Mouse (Mus musculus) left cerebral cortex, adult 2 months (tissue): ENCODE data around the gene Pik3cg. TPM values are rescaled to one million over a fixed set of nuclear protein-coding genes. Genes with fewer than 3 reads are reported as not detected.

Source experiments
- DNase-seq, 2 experiments: peaks; one replicate each; pipeline ENCODE4 v3.0.0; 2021 to 2022; ENCODE audit warnings: low spot score in 2 of 2, mixed read lengths in 1 of 2; ENCODE audit errors: extremely low spot score in 1 of 2
- H3K27ac ChIP-seq: fragments of 200-600 bp; 2 replicates; pipeline ENCODE4 v1.8.1; 2022
- H3K4me3 ChIP-seq: fragments of 200-600 bp; 2 replicates; pipeline ENCODE4 v1.8.1; 2022
- CTCF ChIP-seq: fragments of 200-600 bp; IDR thresholded peaks from 2 replicates; pipeline ENCODE4 v1.8.1; 2022; ENCODE audit warnings: antibody characterized with exemption, mild to moderate bottlenecking, moderate library complexity
- intact Hi-C: fragments of 180-260 bp; cut with DNase I; formaldehyde crosslinking; loops from one replicate; pipeline ENCODE4 v1.15.1; 2025
- total RNA-seq, 2 experiments: library from RNA; stranded (reverse); gene quantifications; 2 replicates each; pipeline ENCODE4 v1.2.3; 2021

The Pik3cg gene
- total RNA-seq, 2 experiments from 2014 or later = 3.1 to 4.0 TPM

- H3K27ac ChIP-seq = no peak overlapping the region
- DNase-seq = no peak
- no peak for TF ChIP-seq CTCF
- H3K4me3 ChIP-seq = no peak overlapping the region
- intact Hi-C loops = no loop called here
Measured at GRCm38 (mm10) chr12:32222758-32223385, 14.4 kb upstream of the Pik3cg start.

GRCm38 (mm10) chr12:32220387-32220786 lies 11.9 kb upstream of the Pik3cg start:
- Histone ChIP-seq H3K4me3 (no peak overlapping the region), H3K27ac (no peak overlapping the region)
- no peak for DNase-seq
- no peak for TF ChIP-seq CTCF
- intact Hi-C loops = no loop called here

GRCm38 (mm10) chr12:32215143-32215542 lies 6.7 kb upstream of the Pik3cg start:
- Histone ChIP-seq H3K4me3 (no peak overlapping the region), H3K27ac (no peak overlapping the region)
- no peak for DNase-seq
- TF ChIP-seq CTCF = no peak
- intact Hi-C loops = no loop called here

GRCm38 (mm10) chr12:32212702-32213101 lies 4.2 kb upstream of the Pik3cg start:
- DNase-seq = no peak
- H3K4me3 ChIP-seq = no peak overlapping the region
- intact Hi-C loops = no loop called here
- no peak overlapping the region for H3K27ac ChIP-seq
- no peak for TF ChIP-seq CTCF

GRCm38 (mm10) chr12:32212156-32212555 lies 3.7 kb upstream of the Pik3cg start:
- no peak overlapping the region for H3K27ac ChIP-seq
- no peak for TF ChIP-seq CTCF
- intact Hi-C loops = no loop called here
- DNase-seq = no peak
- no peak overlapping the region for H3K4me3 ChIP-seq

GRCm38 (mm10) chr12:32211257-32211656 lies 2.8 kb upstream of the Pik3cg start:
- intact Hi-C loops = no loop called here
- Histone ChIP-seq H3K4me3 (no peak overlapping the region), H3K27ac (no peak overlapping the region)
- no peak for DNase-seq
- TF ChIP-seq CTCF = no peak

- DNase-seq = no peak
- TF ChIP-seq CTCF = no peak
- intact Hi-C loops = no loop called here
- Histone ChIP-seq H3K27ac (no peak overlapping the region), H3K4me3 (no peak overlapping the region)
Measured at GRCm38 (mm10) chr12:32208951-32209350, 492 bp upstream of the Pik3cg start.

- Histone ChIP-seq H3K4me3 (no peak overlapping the region), H3K27ac (no peak overlapping the region)
- DNase-seq = no peak
- no peak for TF ChIP-seq CTCF
- intact Hi-C loops = no loop called here
Measured at GRCm38 (mm10) chr12:32207141-32207540, 1.3 kb downstream of the Pik3cg start.

- H3K4me3 ChIP-seq = no peak overlapping the region
- intact Hi-C loops = no loop called here
- no peak for DNase-seq
Measured at GRCm38 (mm10) chr12:32203695-32204094, 4.8 kb downstream of the Pik3cg start.

GRCm38 (mm10) chr12:32202583-32202982 lies 5.9 kb downstream of the Pik3cg start:
- intact Hi-C loops = no loop called here
- Histone ChIP-seq H3K4me3 (no peak overlapping the region), H3K27ac (no peak overlapping the region)
- TF ChIP-seq CTCF = no peak
- no peak for DNase-seq

More at GRCm38 (mm10) chr12:32203695-32204094, 4.8 kb downstream of the Pik3cg start:
- H3K27ac ChIP-seq = no peak overlapping the region
- no peak for TF ChIP-seq CTCF

GRCm38 (mm10) chr12:32201932-32202331 lies 6.5 kb downstream of the Pik3cg start:
- Histone ChIP-seq H3K27ac (no peak overlapping the region), H3K4me3 (no peak overlapping the region)
- no peak for DNase-seq
- no peak for TF ChIP-seq CTCF
- intact Hi-C loops = no loop called here

- Histone ChIP-seq H3K4me3 (no peak overlapping the region), H3K27ac (no peak overlapping the region)
- intact Hi-C loops = no loop called here
- DNase-seq = no peak
- no peak for TF ChIP-seq CTCF
Measured at GRCm38 (mm10) chr12:32201070-32201585, 7.3 kb downstream of the Pik3cg start.
